Mouse (Mus musculus) WW6 (cell line): ENCODE data around the gene Tenm4.

Source experiments
- DNase-seq: peaks from one replicate; pipeline ENCODE4 v3.0.0-alpha.2; 2013; ENCODE audit warnings: low read depth, low spot score

The Tenm4 gene

DNA sequence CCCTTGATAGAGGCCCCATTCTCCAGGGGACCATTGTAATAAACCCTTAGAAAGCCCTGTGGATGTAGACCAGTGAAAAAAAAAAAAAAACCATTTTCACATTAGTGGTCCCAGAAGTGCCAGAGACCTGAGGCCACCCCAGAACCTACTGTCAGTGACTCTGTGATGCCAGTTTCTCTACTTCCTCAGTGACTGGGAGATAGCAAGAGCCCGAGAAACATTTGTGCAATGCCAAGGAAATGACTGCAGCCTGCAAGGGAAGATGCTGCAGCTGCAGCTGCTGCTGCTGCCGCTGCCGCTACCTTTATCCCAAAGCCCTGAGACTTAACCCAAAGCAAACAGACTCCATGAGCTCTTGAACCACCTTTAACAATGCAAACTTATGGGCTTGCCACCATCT lies 631.2 kb downstream of the Tenm4 start:
- DNase-seq = no peak

DNA sequence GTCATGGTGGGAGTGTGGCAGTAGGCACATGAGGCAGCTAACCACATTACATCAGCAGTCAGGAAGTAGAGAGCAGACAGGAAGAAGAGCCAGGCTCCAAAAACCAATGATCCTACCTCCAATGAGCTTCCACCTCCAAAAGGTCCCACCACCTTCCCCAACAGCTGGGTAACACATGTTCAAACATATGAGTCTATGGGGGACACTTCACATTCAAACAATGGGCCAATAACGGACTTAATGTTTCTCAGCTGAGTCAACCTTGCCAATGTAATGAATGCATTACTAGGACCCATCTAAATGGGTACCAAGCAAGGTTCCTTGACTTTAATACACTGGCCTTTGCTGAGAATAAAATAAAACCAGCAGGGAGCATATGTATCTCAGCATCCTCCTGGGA lies 635.5 kb downstream of the Tenm4 start:
- no peak for DNase-seq

DNA sequence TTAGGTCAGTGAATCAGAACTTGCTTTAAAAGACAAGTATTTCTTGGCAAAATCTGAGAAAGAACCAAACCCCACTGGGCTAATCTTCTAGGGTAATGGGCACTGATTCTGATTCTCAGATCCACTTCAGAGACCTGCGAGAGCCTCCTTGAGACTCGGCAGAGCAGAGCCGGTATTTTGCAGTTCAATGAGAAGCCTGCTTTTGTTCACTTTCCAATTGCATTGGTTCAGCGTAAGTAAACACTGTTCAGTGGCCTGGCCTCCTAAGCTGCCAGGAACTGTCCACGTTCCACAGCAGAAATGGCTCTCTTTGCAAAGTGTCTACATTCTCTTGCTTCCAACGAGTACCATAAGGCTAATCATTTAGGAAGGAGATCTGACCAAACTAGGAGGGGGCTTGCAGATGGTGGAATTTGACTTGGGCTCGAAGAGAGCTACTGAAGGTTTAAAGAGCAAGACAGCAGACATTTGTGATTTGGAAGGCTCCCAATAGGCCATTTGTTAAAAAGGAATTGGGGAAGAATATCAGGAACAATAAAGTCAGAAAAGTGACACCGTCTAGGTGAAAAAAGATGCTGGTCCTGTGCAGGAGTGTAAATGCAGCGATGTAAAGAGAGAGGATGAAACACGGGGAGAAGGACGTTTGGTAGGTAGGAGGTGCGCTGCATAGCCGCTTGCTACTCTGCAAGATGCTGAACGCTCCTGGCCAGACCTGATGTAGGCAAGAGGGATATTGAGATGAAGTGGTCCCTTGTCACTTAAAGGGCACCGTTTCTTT lies 636.4 kb downstream of the Tenm4 start:
- no peak for DNase-seq

DNA sequence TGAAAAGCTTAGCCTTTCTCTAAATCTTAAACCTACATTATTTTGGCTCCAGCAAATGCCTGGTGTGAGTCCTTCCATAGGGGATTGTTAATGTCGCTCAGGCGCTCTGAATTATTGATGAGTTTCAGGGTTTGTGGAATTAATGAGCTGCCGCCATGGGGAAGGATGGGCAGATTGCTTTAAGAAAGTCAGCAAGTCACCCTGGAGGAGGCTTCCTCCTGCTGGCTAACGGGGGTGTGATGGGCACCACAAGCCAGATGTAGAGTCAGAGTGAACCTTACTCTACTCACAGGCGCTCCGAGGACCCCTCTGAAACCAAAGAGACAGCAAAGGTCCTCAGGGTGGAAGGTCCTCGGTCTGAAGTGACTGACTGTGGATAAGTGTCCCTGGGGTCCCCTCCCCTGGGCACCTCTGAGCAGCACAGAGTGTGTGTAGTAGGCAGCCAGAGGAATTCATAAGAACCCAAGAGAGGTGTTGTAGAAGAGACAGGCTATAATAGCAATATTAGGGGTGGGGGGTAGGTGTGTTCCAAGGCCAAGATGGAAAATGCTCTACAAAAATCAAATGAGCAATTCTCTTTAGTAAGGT lies 637.1 kb downstream of the Tenm4 start:
- DNase-seq = no peak

DNA sequence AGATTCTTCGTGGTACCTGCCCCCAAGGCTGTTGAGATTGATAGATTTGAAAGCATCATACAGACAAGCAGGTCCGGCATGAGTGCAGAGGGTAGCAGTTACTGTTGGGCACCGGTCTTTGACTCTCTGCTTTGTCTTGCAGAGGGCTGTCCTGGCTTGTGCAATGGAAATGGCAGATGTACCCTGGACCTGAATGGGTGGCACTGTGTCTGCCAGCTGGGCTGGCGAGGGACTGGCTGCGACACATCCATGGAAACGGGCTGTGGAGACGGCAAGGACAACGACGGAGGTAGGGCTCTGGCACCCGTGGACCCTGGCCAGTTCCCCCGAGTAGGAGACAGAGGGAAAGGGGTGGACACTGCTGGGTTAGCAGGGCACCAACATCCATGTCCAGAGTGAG lies 640.6 kb downstream of the Tenm4 start:
- DNase-seq = no peak

DNA sequence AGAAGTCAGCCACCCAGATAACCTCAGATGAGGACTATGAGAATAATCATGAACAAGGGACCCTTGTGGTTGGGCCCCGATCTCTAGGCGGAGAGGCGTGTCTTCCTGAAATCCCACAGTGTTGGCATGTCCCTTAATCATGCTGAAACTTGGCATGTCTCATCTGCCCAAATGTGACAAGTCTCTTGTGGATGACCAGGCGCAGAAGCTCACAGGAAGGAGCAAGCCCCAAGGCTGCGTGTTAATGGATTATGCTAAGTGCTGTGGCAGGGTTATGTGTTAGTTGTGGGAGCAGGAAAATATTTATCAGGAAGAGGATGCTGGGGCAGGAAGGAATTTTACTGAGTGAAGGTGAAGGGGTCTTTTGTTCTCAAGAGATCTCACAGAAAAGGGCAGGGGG lies 642.0 kb downstream of the Tenm4 start:
- DNase-seq = no peak

DNA sequence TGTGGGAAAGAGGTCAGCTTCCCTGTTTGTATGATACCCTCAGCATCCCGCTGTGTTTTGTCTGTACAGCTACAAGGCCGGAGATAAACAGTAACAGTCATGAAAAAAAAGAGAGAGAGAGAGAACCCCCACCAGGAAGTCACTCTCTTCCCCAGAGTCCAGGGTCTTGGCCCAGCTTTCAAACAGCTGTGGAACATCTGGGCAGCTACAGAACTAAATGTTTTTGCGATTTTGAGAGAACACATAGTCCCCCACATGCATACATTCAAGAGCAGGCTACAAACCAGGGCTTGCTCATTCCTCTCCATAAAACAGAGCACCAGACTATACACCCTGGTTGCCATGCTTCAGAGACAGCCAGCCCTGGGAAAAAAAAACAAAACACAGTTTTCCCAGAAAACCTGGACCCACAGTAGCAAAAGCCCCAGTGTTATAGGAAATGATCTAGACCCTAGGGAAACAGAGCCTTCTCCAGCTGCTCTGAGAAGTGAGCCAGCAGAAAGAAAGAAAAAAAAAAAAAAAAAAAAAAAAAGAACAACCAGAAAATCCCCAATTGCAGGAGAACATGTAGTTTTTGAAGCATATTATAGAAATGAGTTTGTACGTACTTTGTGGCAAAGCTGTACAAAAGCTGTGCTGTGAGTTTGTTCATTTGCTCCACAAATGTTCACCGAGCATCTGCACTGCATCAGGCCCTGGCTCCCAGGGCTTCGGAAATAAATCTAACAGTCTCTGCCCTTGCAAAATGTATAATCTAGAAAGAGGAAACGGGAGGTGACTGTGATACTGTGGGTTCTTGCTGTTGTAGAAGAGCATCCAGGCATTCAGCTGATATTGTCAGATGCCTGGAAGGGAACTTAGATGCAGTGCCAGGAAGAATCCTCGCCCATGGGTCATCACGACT lies 642.7 kb downstream of the Tenm4 start:
- DNase-seq = no peak

DNA sequence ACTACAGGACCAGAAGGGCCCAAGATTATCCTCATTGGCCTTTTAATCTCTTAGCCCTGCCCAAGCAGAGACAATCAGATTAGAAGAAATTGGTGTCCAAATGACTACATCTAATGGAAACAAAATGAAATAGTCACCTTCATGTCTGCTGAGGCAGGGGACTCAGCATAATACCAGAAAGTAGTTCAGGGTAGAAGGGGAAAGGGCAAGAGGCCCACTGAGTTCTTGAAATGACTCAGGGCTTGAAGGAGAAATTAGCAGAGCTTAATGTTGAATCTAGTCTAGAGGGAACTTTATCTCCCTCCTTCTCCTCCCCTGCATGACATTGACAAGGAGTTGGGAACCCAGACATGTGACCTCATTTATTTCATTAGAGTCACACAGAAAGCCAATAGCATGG lies 643.5 kb downstream of the Tenm4 start:
- no peak for DNase-seq

DNA sequence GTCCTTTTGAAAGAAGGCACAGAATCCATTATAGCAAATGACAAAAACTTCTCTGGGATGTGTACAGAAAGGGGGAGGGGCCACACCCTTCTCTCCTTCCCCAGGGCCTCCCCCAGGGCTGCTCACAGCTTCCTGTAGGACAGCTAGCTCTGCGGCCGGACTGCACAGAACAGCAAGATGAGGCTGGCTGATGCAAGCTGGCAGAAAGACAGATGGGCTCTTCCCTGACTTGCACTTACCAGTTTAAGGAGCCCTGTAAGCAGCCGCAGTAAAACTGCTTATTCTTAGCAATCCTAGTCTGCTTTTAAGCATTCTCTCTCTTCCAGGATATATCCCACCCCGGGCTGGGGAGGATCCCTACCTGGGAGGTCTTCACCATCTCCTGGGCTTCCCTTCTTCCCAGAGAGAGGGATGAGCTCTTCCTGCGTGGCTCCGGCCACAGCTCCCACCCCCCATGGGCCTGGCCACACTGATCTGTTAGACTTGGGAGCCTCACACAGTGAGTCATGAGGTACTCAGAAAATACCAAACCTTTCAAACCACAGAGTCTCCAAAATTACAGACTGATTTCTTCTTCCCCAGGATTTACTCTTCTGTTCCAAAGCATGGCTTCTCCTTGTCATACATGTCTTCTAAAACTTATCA lies 646.1 kb downstream of the Tenm4 start:
- DNase-seq = no peak

DNA sequence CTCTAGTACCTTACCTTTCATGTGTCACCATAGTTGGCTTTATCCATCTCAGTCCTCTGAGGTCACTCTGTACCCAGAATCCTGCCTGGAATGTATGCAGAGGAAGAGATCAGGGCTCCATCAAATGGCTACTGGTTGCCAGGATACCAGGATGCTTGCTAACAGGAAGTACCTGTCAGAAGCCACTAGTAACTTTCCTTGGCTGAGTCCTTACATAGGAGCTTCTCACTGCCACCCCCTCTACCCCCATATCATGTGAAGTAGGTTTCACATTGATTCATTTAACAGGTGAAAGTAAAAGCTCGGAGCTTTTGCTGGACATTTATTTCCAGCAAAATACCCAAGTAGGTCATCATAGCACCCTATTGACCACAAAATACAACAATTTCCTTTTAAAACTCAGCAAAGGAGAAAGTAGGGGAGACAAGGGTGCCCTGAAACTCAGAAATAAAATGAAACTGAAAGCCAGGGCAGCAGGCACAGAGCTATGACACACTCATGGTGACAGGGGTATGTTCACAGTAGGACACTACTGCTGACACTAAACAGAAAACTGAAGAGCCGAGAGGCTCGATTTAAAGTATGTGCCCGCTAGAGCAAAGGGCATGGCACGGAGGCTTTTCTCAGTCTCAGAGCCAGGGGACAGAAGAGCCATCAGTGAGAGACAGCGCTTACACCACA lies 647.3 kb downstream of the Tenm4 start:
- DNase-seq = no peak

DNA sequence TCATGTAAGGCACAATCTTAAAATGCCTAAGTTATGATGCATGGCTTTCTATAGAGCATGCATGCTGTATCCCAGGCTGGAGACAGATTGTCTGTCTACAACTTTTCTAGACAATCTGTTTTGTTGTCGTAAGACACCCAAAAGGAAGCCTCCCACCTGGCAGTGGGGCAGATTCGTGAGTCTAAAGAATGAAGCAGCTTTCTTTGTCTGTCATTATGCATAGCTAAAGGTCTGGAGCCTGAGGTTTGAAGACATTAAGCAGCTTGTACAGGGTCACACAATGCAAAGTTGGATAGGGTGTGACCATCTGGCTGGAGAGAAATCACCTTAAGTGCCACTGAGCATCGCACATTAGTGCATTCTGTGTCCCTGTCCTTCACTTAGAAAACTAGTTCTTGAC lies 648.5 kb downstream of the Tenm4 start:
- no peak for DNase-seq

DNA sequence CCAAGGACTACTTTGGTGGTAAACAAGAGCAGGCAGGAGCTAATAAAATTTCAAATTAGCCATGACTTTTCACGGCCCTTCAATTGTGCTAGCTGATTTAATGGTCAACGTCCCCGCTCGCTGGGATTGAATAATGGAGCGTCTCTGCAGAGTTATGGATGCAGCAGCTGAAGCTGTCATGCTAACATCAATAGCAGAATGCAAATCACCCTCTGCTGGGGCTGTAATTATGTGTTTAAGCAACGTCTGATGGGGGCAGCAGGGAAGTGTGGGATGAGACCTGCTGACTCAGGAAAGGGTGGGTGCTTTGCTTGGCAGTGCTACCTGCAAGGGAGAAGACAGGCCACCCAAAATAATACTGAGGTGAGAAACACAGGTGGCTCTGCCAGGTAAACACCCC lies 649.3 kb downstream of the Tenm4 start:
- DNase-seq = no peak

DNA sequence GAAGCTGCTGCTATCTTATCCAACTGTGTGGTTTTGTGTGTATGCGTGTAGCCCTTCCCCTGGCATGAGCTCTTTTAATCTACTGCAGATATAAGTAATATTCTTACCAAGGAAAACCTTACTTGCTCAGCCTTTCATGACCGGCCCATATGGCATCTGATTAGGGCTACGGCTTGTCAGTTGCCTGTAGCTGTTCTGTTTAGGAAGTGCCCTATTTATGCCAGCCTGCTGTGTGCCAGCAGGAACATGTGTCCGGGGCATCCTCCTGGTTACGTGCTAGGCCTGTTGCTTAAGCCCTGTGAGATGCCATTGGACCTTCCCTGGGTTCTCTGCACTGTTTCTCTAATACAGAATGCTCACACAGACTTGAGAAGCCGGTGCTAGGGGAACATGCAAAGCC lies 655.1 kb downstream of the Tenm4 start:
- no peak for DNase-seq

DNA sequence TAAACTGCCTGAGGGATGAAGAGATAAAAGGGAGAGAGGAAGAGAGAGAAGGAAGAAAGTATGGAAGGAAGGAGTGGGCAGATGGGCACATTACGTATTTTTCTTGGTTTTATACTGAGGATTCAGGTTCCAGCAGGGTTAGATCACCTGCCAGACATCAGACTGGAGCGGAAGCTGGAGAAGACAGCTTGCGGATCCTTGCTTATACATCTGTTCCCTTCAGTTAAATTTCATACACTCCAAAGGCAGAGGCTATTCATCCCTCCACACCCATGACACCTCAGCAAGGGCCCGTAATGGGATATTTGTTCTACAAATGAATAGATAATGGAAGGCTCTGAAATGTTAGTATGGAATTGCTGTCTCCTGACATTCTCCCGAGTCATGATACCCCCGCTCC lies 655.6 kb downstream of the Tenm4 start:
- DNase-seq = no peak

DNA sequence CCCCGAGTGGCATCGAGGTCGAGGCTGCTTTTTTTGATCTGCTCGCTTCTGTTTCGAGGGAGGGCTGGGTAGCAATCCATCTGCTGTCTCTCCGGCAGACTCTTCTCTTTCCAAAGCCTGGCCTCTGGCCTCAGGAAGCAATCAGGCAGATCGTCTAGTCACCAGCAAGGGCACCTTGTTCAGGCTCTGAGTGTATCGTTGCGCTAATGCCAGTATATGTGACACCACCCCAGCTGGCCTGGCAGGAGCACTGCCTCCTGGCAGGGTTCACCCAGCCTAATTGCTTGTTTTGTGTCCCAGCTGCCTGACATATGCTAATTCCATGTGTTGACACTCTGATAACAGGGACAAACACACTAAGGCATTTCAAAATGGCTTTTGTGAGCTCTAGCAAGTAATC lies 661.5 kb downstream of the Tenm4 start:
- no peak for DNase-seq

DNA sequence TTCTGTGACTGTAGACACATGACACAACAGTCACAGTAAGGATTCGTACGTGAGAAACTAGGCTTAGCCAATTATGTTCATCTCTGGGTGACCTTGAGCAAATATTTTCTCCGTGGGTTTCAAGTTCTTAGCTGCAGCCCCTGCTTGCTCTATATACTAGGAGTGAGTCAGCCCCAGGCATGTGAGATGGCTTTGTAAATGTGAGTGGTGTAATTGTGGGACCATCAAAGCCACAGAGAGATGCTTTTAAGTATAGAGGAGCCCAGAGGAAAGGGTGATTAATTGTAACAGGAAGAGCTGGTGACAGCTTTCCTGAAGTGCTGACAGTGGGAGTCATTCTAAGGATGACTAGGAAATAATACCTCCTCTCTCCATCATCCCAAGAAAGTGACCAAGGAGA lies 662.0 kb downstream of the Tenm4 start:
- DNase-seq = no peak

DNA sequence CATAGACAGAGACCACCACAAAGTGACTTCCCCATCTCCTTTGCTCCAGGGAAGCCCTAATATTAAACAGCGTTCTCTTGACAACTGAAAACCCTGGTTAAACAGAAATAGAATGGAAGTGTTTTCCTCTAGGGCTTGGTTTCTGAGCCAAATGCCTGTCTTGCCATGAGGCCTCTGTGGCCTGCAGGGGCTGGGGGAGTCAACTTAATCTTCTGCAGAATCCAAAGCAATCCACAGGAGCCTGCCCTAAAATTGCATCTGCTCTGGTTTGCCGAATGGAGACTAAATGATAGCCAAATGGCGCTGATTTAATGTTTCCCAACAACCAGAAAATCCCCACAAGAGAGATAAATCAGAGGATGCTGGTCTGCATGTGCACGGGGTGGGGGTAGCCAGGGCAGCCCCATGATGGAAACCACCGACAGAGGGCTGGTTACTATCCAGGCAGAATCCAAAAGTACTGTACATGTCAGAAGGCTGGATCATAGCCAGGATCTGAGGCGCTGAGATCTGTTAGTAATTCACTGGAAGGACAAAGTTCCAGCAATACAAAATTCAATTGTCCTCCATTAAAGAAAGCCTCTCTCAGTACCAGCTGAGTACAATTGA lies 663.7 kb downstream of the Tenm4 start:
- DNase-seq = no peak

DNA sequence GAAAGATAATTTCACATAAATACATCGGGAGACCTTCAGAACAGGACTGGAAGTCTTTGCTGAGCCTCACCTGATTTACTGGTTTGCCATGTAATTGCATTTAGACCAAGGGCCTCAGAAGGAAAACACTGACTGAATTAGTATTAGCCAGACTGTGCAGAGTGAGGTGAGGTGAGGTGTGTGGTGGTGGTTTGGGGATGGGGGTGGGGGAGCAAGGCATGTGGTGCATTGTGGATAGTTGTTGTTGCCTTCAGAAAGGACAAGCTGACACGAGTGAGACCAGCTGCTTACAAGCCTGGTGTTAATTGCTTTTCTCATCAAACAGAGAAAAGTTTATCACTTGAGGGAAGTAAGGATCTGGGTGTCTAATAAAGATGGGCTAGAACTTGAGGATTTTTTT lies 664.3 kb downstream of the Tenm4 start:
- no peak for DNase-seq

DNA sequence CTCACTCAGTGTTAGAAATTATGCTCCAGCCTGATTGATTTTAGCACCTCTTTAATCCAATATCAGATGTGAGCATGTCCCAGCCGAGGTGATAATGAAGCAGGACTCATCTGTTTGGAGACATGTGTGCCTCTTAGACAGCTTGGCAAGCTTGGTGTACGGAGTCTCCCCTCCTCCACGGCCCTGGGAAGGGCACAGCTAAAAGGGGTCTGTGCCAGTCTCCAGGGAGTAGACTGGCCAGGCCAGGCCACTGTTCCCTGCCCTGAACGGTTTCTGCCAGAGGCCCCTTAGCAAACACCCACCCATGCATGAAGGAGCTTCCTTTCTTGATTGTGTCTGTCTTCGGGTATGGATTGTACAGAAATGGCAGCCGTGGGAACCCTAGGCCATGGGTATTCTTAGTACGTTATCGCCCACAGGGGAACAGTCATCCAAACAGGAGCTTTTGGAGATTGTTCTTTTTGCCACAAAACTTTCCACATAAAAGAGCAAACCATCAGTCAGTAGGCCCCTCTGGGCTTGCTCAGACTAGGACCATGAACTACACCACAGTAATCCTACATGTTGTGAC lies 667.3 kb downstream of the Tenm4 start:
- DNase-seq = no peak

DNA sequence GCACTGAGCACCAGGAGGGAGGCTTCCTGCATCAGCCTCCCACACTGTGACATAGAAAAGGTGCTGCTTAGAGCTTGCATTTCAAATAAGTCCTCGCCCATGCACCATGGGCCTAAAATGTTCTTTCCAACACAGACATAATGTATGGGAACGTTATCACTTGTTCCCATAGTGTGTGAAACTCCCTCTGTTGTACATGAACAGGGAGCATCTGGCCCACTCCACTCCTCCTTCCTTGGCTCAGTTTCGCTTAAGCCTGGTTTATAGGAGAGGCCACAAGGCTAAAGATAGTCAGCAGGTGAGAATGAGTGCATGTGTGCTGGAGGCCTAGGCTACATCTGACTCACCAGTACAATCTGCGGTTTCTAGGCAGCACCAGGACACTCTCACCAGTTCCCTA lies 667.9 kb downstream of the Tenm4 start:
- DNase-seq = no peak

DNA sequence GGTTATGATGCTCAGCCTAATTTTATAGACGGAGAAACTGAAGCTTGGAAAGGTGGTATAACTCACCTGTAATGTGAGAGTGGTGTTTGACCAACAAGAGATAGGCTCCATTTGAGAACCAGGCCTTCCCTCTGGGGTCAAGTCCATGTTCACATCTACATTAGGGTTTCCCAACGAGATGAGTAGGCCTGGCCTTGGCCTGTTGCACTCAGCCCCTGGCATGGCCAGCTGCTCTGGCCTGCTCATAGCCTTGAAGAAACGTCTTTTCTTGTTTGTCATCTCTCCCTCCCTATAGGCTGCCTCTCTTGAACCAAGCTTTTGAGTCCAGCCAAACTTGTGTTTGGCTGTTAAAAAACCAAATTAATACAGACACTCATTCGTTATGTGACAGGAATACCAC lies 668.5 kb downstream of the Tenm4 start:
- no peak for DNase-seq
